Mouse (Mus musculus) layer of hippocampus, postnatal 25 days (tissue): ENCODE results near the gene Myadm. TPM values are rescaled to one million over a fixed set of nuclear protein-coding genes. Genes with fewer than 3 reads are reported as not detected.
"Not testable (repeated sequence)": the region's sequence is repeated elsewhere in the genome, so short reads cannot be mapped to it uniquely, and the experiment has no call there.

Experiments
- DNase-seq, 2 experiments: peaks; one replicate each; pipeline ENCODE4 v3.0.0; 2022; ENCODE audit warnings: mixed read lengths in 2 of 2, low spot score in 1 of 2; ENCODE audit errors: extremely low spot score in 1 of 2
- total RNA-seq, 2 experiments: library from RNA; stranded (reverse); gene quantifications; 2 replicates each; pipeline ENCODE4 v1.2.3; 2021

Myadm gene
- total RNA-seq, 2 experiments from 2014 or later = 73.5 to 82.2 TPM

DNA sequence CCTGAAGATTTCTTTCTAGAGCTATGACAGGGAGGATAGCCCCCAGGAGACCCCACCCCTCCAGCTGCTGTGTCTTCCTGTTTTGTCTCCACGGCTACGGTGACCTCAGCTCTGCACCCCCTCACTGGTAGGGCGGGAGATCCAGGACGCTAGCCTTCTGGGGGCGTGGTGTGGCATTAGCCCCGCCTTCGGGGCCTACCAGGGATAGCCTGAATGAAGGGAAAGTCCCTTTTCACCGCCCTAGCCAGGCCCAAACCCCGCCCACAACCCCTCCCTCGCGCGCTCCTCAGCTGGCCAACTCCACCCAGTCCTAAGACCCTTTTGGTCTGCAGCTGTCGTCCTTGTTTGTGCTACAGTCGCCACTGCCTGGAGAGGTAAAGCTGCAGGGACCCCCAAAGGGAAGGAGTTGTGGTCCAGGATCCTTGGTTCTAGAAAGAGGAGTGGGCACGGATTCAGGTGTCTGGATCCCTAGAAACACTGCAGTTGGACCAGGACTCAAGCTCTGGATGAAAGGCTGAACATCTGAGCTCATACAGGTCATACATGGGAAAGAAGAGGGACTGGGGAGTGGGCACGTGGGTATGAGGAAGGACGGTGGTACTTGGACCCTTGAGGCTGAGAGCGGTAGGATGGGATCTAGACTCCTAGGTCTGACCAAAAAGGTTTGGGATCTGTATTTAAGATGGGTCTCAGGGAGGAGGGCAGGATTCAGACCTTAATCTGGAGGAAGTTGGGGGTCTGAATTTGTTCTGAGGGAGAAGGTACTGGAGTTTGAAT lies 1.6 kb downstream of the Myadm start:
- peak; percentile 63 to 66 for DNase-seq

GRCm38 (mm10) chr7:3291197-3291596 lies 2.3 kb downstream of the Myadm start:
- DNase-seq = no peak

GRCm38 (mm10) chr7:3291764-3292163 lies 2.9 kb downstream of the Myadm start:
- no peak for DNase-seq

DNA sequence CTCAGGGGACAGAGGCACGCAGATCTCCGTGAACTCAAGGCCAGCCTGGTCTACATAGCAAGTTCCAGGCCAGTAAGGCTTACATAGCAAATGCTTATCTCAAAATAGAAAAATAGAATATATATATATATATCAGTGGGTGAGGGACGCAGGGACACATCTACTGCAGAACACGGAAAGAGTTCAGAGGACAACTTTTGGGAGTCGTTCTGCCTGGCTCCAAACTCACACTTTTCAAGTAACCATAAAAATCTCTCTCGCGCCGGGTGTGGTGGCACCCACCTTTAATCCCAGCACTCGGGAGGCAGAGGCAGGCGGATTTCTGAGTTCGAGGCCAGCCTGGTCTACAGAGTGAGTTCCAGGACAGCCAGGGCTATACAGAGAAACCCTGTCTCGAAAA lies 3.4 kb downstream of the Myadm start:
- DNase-seq = not testable (repeated sequence)

- no peak for DNase-seq
Observed at GRCm38 (mm10) chr7:3292791-3293190, 3.9 kb downstream of the Myadm start.

GRCm38 (mm10) chr7:3294794-3295193 lies 5.9 kb downstream of the Myadm start:
- no peak for DNase-seq

GRCm38 (mm10) chr7:3295321-3296110 lies 6.6 kb downstream of the Myadm start:
- DNase-seq = no peak

DNA sequence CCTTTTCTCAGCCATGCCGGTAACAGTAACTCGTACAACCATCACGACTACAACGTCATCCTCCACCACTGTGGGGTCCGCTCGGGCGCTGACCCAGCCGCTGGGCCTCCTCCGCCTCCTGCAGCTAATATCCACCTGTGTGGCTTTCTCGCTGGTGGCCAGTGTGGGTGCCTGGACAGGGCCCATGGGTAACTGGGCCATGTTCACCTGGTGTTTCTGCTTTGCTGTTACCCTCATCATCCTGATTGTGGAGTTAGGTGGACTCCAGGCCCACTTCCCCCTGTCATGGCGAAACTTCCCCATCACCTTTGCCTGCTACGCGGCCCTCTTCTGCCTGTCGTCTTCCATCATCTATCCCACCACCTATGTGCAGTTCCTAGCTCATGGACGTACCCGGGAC lies 7.8 kb downstream of the Myadm start:
- no peak for DNase-seq

GRCm38 (mm10) chr7:3299941-3300617 lies 11.2 kb downstream of the Myadm start:
- no peak for DNase-seq

- DNase-seq = no peak
Observed at GRCm38 (mm10) chr7:3300891-3301627, 12.2 kb downstream of the Myadm start.

GRCm38 (mm10) chr7:3301628-3302555 lies 13.0 kb downstream of the Myadm start:
- DNase-seq = no peak

GRCm38 (mm10) chr7:3302556-3303275 lies 13.8 kb downstream of the Myadm start:
- DNase-seq = no peak

- DNase-seq = peak; percentile 67 to 71
Observed at GRCm38 (mm10) chr7:3303276-3303781, 14.4 kb downstream of the Myadm start.

DNA sequence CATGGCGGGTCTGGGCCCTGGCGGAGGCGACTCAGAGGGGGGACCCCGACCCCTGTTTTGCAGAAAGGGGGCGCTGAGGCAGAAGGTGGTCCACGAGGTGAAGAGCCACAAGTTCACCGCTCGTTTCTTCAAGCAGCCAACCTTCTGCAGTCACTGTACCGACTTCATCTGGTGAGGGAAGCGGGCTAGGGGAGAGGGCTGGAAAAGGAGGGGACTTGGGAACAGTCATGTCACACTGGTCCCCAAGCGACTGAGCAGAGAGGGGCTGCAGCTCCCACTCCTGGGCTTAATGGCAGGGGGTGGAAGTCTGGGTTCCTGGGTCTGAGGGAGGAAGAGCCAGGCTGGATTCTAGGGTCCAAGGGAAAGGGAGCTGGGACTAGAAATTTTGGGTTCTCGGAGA lies 14.9 kb downstream of the Myadm start:
- no peak for DNase-seq

DNA sequence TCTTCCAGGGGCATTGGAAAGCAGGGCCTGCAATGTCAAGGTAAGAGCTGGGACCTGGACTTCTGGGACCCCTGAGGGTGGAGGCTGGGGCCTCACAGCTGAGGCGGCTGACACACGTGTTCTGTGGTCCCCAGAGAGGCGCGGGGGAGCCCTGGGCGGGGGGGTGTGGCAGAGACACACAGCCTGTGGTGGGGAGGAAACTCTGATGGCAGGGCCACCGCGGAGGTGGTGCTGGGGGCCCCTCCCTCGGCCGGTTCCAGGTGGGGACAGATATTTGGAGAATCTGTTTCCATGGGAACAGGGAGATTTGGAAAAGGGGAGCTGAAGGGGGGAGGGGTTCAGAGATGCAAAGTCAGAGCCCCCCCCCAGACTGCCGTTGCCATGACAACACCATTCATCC lies 15.4 kb downstream of the Myadm start:
- DNase-seq = peak in 1 of 2 experiments; percentile 55

GRCm38 (mm10) chr7:3306400-3306799 lies 17.5 kb downstream of the Myadm start:
- no peak for DNase-seq

DNA sequence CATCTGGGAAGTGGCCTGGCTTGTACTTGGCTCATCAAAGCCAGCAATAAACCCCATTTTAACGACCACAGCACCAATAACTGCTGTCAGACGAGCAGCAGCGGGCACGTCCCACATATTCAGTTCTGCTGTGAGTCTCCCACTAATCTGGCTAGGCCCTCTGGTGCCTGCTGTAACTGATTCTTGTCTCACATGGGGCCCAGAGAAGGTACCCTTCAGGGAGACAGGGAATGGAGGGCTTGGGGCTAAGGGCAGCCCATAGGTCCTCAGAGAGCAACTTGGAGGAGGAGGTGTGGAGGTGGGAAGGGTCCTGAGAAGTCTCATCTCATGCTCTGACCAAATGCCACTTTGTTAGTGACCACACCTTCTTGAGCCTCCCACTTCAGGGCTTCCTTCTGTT lies 19.8 kb downstream of the Myadm start:
- DNase-seq = no peak

DNA sequence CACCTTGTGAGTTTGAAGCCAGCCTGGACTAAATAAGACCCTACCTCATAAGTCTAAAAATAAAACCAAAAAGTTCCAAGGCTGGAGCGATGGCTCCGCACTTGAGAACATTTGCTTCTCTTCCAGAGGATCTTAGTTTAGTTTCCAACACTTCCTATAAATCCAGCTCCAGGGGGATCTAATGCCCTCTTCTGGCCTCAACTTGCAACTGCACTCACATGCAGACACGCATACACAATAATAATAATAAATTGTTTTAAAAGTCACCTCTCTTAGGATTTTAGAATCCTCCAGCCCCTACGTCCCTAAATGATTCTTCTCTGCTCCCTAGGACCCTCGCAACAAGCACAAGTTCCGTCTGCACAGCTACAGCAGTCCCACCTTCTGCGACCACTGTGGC lies 21.4 kb downstream of the Myadm start:
- DNase-seq = no peak

DNA sequence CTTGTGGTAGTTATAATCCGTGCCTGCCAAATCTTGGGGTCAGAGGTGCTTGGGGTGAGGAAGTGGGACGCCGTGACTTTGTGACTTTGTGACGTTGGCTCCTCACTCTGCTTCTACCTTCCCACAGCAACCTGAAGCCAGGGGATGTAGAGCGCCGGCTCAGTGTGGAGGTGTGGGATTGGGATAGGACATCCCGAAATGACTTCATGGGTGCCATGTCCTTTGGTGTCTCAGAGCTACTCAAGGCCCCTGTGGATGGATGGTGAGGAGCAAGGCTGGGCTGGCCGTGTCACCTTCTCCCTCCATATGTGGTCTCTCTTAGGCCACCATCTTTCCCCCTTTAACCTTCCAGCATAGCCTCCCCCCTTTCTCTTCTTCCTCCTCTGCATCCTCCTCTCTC lies 24.7 kb downstream of the Myadm start:
- DNase-seq = no peak
